Mouse (Mus musculus) erythroid progenitor cell, adult 5-6 weeks (primary cell): ENCODE results near the gene Hist1h4k. TPM values are rescaled to one million over a fixed set of nuclear protein-coding genes. Genes with fewer than 3 reads are reported as not detected.

ENCODE experiments used
- total RNA-seq, 2 experiments: library from RNA; stranded (forward) in 1 of 2; stranded (reverse) in 1 of 2; fragments of 150-400 nt in 1 of 2; fragments of 186-747, 209-891 nt in 1 of 2; gene quantifications; 2 replicates each; pipeline versions ENCODE4 v1.2.3 to v1.2.4; 2015 to 2017; ENCODE audit warnings: low replicate concordance in 2 of 2

Hist1h4k gene
- total RNA-seq, 2 experiments from 2014 or later, result 381 to 3,827 TPM

Other genes starting within 250 kb of the Hist1h4k start
- gene Gm11273, start 249.1 kb downstream of the Hist1h4k start, total RNA-seq (2015; ENCODE audit: low replicate concordance), result 4.2 TPM in 1 of 2 replicates, not detected in the other
- 1.5 TPM in 1 of 2 replicates, not detected in the other for gene Gm11273, start 249.1 kb downstream of the Hist1h4k start, total RNA-seq (2017; ENCODE audit: low replicate concordance)
- 4.0 and 11.7 TPM in 2 replicates for gene Zkscan8, start 219.4 kb downstream of the Hist1h4k start, total RNA-seq (2015; ENCODE audit: low replicate concordance)
- 1.3 and 1.7 TPM in 2 replicates for gene Zkscan8, start 219.4 kb downstream of the Hist1h4k start, total RNA-seq (2017; ENCODE audit: low replicate concordance)
- not detected in 2 replicates for gene Olfr1366, start 207.7 kb downstream of the Hist1h4k start, total RNA-seq (2015; ENCODE audit: low replicate concordance)
- not detected in 2 replicates for gene Olfr1366, start 207.7 kb downstream of the Hist1h4k start, total RNA-seq (2017; ENCODE audit: low replicate concordance)
- not detected in 2 replicates for gene Olfr1535, start 190.6 kb downstream of the Hist1h4k start, total RNA-seq (2015; ENCODE audit: low replicate concordance)
- gene Olfr1535, start 190.6 kb downstream of the Hist1h4k start, total RNA-seq (2017; ENCODE audit: low replicate concordance), result not detected in 2 replicates
- gene Olfr1364, start 168.7 kb downstream of the Hist1h4k start, total RNA-seq (2015; ENCODE audit: low replicate concordance), result not detected in 2 replicates
- not detected in 2 replicates for gene Olfr1364, start 168.7 kb downstream of the Hist1h4k start, total RNA-seq (2017; ENCODE audit: low replicate concordance)
- not detected in 2 replicates for gene Olfr1362, start 136.5 kb downstream of the Hist1h4k start, total RNA-seq (2015; ENCODE audit: low replicate concordance)
- not detected in 2 replicates for gene Olfr1362, start 136.5 kb downstream of the Hist1h4k start, total RNA-seq (2017; ENCODE audit: low replicate concordance)
- gene Olfr11, start 108.0 kb downstream of the Hist1h4k start, total RNA-seq (2015; ENCODE audit: low replicate concordance), result not detected in 2 replicates
- not detected in 2 replicates for gene Olfr11, start 108.0 kb downstream of the Hist1h4k start, total RNA-seq (2017; ENCODE audit: low replicate concordance)
- not detected in 2 replicates for gene Olfr1361, start 87.1 kb downstream of the Hist1h4k start, total RNA-seq (2015; ENCODE audit: low replicate concordance)
- gene Olfr1361, start 87.1 kb downstream of the Hist1h4k start, total RNA-seq (2017; ENCODE audit: low replicate concordance), result not detected in 2 replicates
- gene Olfr1360, start 73.1 kb downstream of the Hist1h4k start, total RNA-seq (2015; ENCODE audit: low replicate concordance), result not detected in 2 replicates
- gene Olfr1360, start 73.1 kb downstream of the Hist1h4k start, total RNA-seq (2017; ENCODE audit: low replicate concordance), result not detected in 2 replicates
- gene Olfr1359, start 52.4 kb downstream of the Hist1h4k start, total RNA-seq (2015; ENCODE audit: low replicate concordance), result not detected in 2 replicates
- not detected in 2 replicates for gene Olfr1359, start 52.4 kb downstream of the Hist1h4k start, total RNA-seq (2017; ENCODE audit: low replicate concordance)
- gene Hist1h2bl, start 34.4 kb downstream of the Hist1h4k start, total RNA-seq (2015; ENCODE audit: low replicate concordance), result 989 and 1,130 TPM in 2 replicates
- 1,595 and 2,060 TPM in 2 replicates for gene Hist1h2bl, start 34.4 kb downstream of the Hist1h4k start, total RNA-seq (2017; ENCODE audit: low replicate concordance)
- 22.6 and 24.1 TPM in 2 replicates for gene Hist1h2ai, start 34.1 kb downstream of the Hist1h4k start, total RNA-seq (2015; ENCODE audit: low replicate concordance)
- gene Hist1h2ai, start 34.1 kb downstream of the Hist1h4k start, total RNA-seq (2017; ENCODE audit: low replicate concordance), result 2,450 and 5,888 TPM in 2 replicates
- 64.9 and 143 TPM in 2 replicates for gene Hist1h3h, start 32.8 kb downstream of the Hist1h4k start, total RNA-seq (2015; ENCODE audit: low replicate concordance)
- gene Hist1h3h, start 32.8 kb downstream of the Hist1h4k start, total RNA-seq (2017; ENCODE audit: low replicate concordance), result 379 and 793 TPM in 2 replicates
- 396 and 580 TPM in 2 replicates for gene Hist1h2bm, start 28.5 kb downstream of the Hist1h4k start, total RNA-seq (2015; ENCODE audit: low replicate concordance)
- gene Hist1h2bm, start 28.5 kb downstream of the Hist1h4k start, total RNA-seq (2017; ENCODE audit: low replicate concordance), result 1,330 and 1,438 TPM in 2 replicates
- 12.6 and 18.4 TPM in 2 replicates for gene Hist1h4j, start 15.4 kb downstream of the Hist1h4k start, total RNA-seq (2015; ENCODE audit: low replicate concordance)
- gene Hist1h4j, start 15.4 kb downstream of the Hist1h4k start, total RNA-seq (2017; ENCODE audit: low replicate concordance), result 900 and 1,530 TPM in 2 replicates
- 480 and 792 TPM in 2 replicates for gene Hist1h2ak, start 3.3 kb upstream of the Hist1h4k start, total RNA-seq (2015; ENCODE audit: low replicate concordance)
- 4,887 and 6,345 TPM in 2 replicates for gene Hist1h2ak, start 3.3 kb upstream of the Hist1h4k start, total RNA-seq (2017; ENCODE audit: low replicate concordance)
- 1,688 and 1,944 TPM in 2 replicates for gene Hist1h2bn, start 3.6 kb upstream of the Hist1h4k start, total RNA-seq (2015; ENCODE audit: low replicate concordance)
- gene Hist1h2bn, start 3.6 kb upstream of the Hist1h4k start, total RNA-seq (2017; ENCODE audit: low replicate concordance), result 6,530 and 7,011 TPM in 2 replicates
- gene Hist1h1b, start 30.1 kb upstream of the Hist1h4k start, total RNA-seq (2015; ENCODE audit: low replicate concordance), result 1,815 and 1,971 TPM in 2 replicates
- 4,746 and 7,405 TPM in 2 replicates for gene Hist1h1b, start 30.1 kb upstream of the Hist1h4k start, total RNA-seq (2017; ENCODE audit: low replicate concordance)
- gene Hist1h3i, start 32.9 kb upstream of the Hist1h4k start, total RNA-seq (2015; ENCODE audit: low replicate concordance), result 807 and 971 TPM in 2 replicates
- gene Hist1h3i, start 32.9 kb upstream of the Hist1h4k start, total RNA-seq (2017; ENCODE audit: low replicate concordance), result 793 and 862 TPM in 2 replicates
- gene Hist1h2an, start 36.7 kb upstream of the Hist1h4k start, total RNA-seq (2015; ENCODE audit: low replicate concordance), result 9.4 and 13.4 TPM in 2 replicates
- 1,681 and 2,099 TPM in 2 replicates for gene Hist1h2an, start 36.7 kb upstream of the Hist1h4k start, total RNA-seq (2017; ENCODE audit: low replicate concordance)
- 31.0 and 96.0 TPM in 2 replicates for gene Hist1h2bp, start 37.0 kb upstream of the Hist1h4k start, total RNA-seq (2015; ENCODE audit: low replicate concordance)
- gene Hist1h2bp, start 37.0 kb upstream of the Hist1h4k start, total RNA-seq (2017; ENCODE audit: low replicate concordance), result 241 and 315 TPM in 2 replicates
- gene Hist1h2bq, start 59.7 kb upstream of the Hist1h4k start, total RNA-seq (2015; ENCODE audit: low replicate concordance), result 607 and 1,040 TPM in 2 replicates
- 124 and 1,223 TPM in 2 replicates for gene Hist1h2bq, start 59.7 kb upstream of the Hist1h4k start, total RNA-seq (2017; ENCODE audit: low replicate concordance)
- gene Hist1h2ao, start 60.0 kb upstream of the Hist1h4k start, total RNA-seq (2015; ENCODE audit: low replicate concordance), result 587 and 743 TPM in 2 replicates
- gene Hist1h2ao, start 60.0 kb upstream of the Hist1h4k start, total RNA-seq (2017; ENCODE audit: low replicate concordance), result 2,181 TPM in 1 of 2 replicates, not detected in the other
- gene Hist1h4m, start 61.2 kb upstream of the Hist1h4k start, total RNA-seq (2015; ENCODE audit: low replicate concordance), result 328 and 512 TPM in 2 replicates
- 4,244 and 7,239 TPM in 2 replicates for gene Hist1h4m, start 61.2 kb upstream of the Hist1h4k start, total RNA-seq (2017; ENCODE audit: low replicate concordance)
- 169 and 258 TPM in 2 replicates for gene Hist1h4n, start 81.7 kb upstream of the Hist1h4k start, total RNA-seq (2015; ENCODE audit: low replicate concordance)
- gene Hist1h4n, start 81.7 kb upstream of the Hist1h4k start, total RNA-seq (2017; ENCODE audit: low replicate concordance), result 2,740 and 4,790 TPM in 2 replicates
- gene Hist1h2ap, start 83.0 kb upstream of the Hist1h4k start, total RNA-seq (2015; ENCODE audit: low replicate concordance), result 209 and 329 TPM in 2 replicates
- gene Hist1h2ap, start 83.0 kb upstream of the Hist1h4k start, total RNA-seq (2017; ENCODE audit: low replicate concordance), result 6,300 and 16,342 TPM in 2 replicates
- gene Hist1h2br, start 83.2 kb upstream of the Hist1h4k start, total RNA-seq (2015; ENCODE audit: low replicate concordance), result 696 and 939 TPM in 2 replicates
- gene Hist1h2br, start 83.2 kb upstream of the Hist1h4k start, total RNA-seq (2017; ENCODE audit: low replicate concordance), result 393 and 1,610 TPM in 2 replicates
- gene Zfp184, start 194.6 kb upstream of the Hist1h4k start, total RNA-seq (2015; ENCODE audit: low replicate concordance), result not detected in 2 replicates
- 1.3 TPM in 1 of 2 replicates, not detected in the other for gene Zfp184, start 194.6 kb upstream of the Hist1h4k start, total RNA-seq (2017; ENCODE audit: low replicate concordance)
- not detected in 2 replicates for gene Pom121l2, start 230.7 kb upstream of the Hist1h4k start, total RNA-seq (2015; ENCODE audit: low replicate concordance)
- gene Pom121l2, start 230.7 kb upstream of the Hist1h4k start, total RNA-seq (2017; ENCODE audit: low replicate concordance), result not detected in 2 replicates